Mouse (Mus musculus): ENCODE results near the gene Tex10. TPM values are rescaled to one million over a fixed set of nuclear protein-coding genes. Genes with fewer than 3 reads are reported as not detected.
"Not testable (repeated sequence)": the region's sequence is repeated elsewhere in the genome, so short reads cannot be mapped to it uniquely, and the experiment has no call there.

Tex10 gene
- total RNA-seq, 2 experiments from 2014 or later, result 11.6 to 11.7 TPM

- H3K27ac ChIP-seq, result no peak overlapping the region
- intact Hi-C loops (cut with DNase I), result no loop called here
- no peak for TF ChIP-seq CTCF (IDR thresholded peaks at IDR 0.05)
- no peak overlapping the region for H3K4me3 ChIP-seq
- DNase-seq, result no peak
These were observed 45.2 kb downstream of the Tex10 start for GRCm38 (mm10) chr4:48428054-48428453.

- intact Hi-C loops (cut with DNase I), result no loop called here
- no peak overlapping the region for H3K4me3 ChIP-seq
- no peak for DNase-seq
- TF ChIP-seq CTCF (IDR thresholded peaks at IDR 0.05), result no peak
- H3K27ac ChIP-seq, result no peak overlapping the region
These were observed 45.8 kb downstream of the Tex10 start for GRCm38 (mm10) chr4:48427413-48427812.

- DNase-seq, result no peak
- Histone ChIP-seq H3K27ac (no peak overlapping the region), H3K4me3 (no peak overlapping the region)
- no peak for TF ChIP-seq CTCF (IDR thresholded peaks at IDR 0.05)
- intact Hi-C loops (cut with DNase I), result no loop called here
These were observed 49.5 kb downstream of the Tex10 start for GRCm38 (mm10) chr4:48423738-48424137.

GRCm38 (mm10) chr4:48422633-48423032, 50.6 kb downstream of the Tex10 start:
- intact Hi-C loops (cut with DNase I), result no loop called here

GRCm38 (mm10) chr4:48418831-48419468, 54.3 kb downstream of the Tex10 start:
- intact Hi-C loops (cut with DNase I), result no loop called here
- TF ChIP-seq CTCF (IDR thresholded peaks at IDR 0.05), result no peak

More at GRCm38 (mm10) chr4:48422633-48423032, 50.6 kb downstream of the Tex10 start:
- Histone ChIP-seq H3K27ac (no peak overlapping the region), H3K4me3 (no peak overlapping the region)
- DNase-seq, result no peak
- TF ChIP-seq CTCF (IDR thresholded peaks at IDR 0.05), result no peak

GRCm38 (mm10) chr4:48415838-48416335, 57.4 kb downstream of the Tex10 start:
- no peak for TF ChIP-seq CTCF (IDR thresholded peaks at IDR 0.05)
- intact Hi-C loops (cut with DNase I), result no loop called here
- peak overlapping the region; percentile 43 for H3K27ac ChIP-seq
- peak; percentile 85 for DNase-seq
- no peak overlapping the region for H3K4me3 ChIP-seq

More at GRCm38 (mm10) chr4:48418831-48419468, 54.3 kb downstream of the Tex10 start:
- DNase-seq, result no peak
- Histone ChIP-seq H3K27ac (no peak overlapping the region), H3K4me3 (no peak overlapping the region)

GRCm38 (mm10) chr4:48413473-48413872, 59.8 kb downstream of the Tex10 start:
- no peak overlapping the region for H3K4me3 ChIP-seq

GRCm38 (mm10) chr4:48407350-48408039, 65.8 kb downstream of the Tex10 start:
- Histone ChIP-seq H3K27ac (no peak overlapping the region), H3K4me3 (no peak overlapping the region)
- intact Hi-C loops (cut with DNase I), result no loop called here
- DNase-seq, result peak; percentile 43
- peak; percentile 85 for TF ChIP-seq CTCF (IDR thresholded peaks at IDR 0.05)

More at GRCm38 (mm10) chr4:48413473-48413872, 59.8 kb downstream of the Tex10 start:
- no peak for TF ChIP-seq CTCF (IDR thresholded peaks at IDR 0.05)
- intact Hi-C loops (cut with DNase I), result no loop called here
- no peak for DNase-seq
- no peak overlapping the region for H3K27ac ChIP-seq

GRCm38 (mm10) chr4:48405724-48406491, 67.4 kb downstream of the Tex10 start:
- DNase-seq; intact Hi-C loops (cut with DNase I); H3K27ac ChIP-seq; H3K4me3 ChIP-seq: not testable (repeated sequence)

GRCm38 (mm10) chr4:48403066-48403640, 70.1 kb downstream of the Tex10 start:
- H3K4me3 ChIP-seq, result no peak overlapping the region
- intact Hi-C loops (cut with DNase I), result loop anchor here (5.0 kb wide), 1 partner anchor 981 kb away; no protein-coding TSS in a partner anchor
- no peak overlapping the region for H3K27ac ChIP-seq
- no peak for DNase-seq
- TF ChIP-seq CTCF (IDR thresholded peaks at IDR 0.05), result no peak

- no peak for DNase-seq
- no peak for TF ChIP-seq CTCF (IDR thresholded peaks at IDR 0.05)
- no peak overlapping the region for H3K4me3 ChIP-seq
- H3K27ac ChIP-seq, result no peak overlapping the region
- intact Hi-C loops (cut with DNase I), result no loop called here
These were observed 76.3 kb downstream of the Tex10 start for GRCm38 (mm10) chr4:48396949-48397348.

- DNase-seq, result no peak
- Histone ChIP-seq H3K4me3 (no peak overlapping the region), H3K27ac (no peak overlapping the region)
- TF ChIP-seq CTCF (IDR thresholded peaks at IDR 0.05), result no peak
- intact Hi-C loops (cut with DNase I), result loop anchor here (5.0 kb wide), 1 partner anchor 960 kb away; no protein-coding TSS in a partner anchor
These were observed 90.8 kb downstream of the Tex10 start for GRCm38 (mm10) chr4:48382506-48382905.

All from gastrocnemius, adult 2 months (tissue).